Mouse (Mus musculus): ENCODE data around the gene Edn2. TPM values are rescaled to one million over a fixed set of nuclear protein-coding genes. Genes with fewer than 3 reads are reported as not detected.
A peak's percentile ranks its signal among the peaks of the same experiment; 100 is the strongest.

Gene Edn2
- not detected in 2 replicates for polyA plus RNA-seq (2012; rRNA removed)

- Histone ChIP-seq H3K27ac (ENCODE audit: control insufficient read depth, insufficient read depth, low read depth, low read length) (no peak within 1 kb of the TSS), H3K27me3 (ENCODE audit: control insufficient read depth, insufficient read depth, low read length) (no peaks in the 10 kb centered on the region), H3K4me1 (ENCODE audit: control insufficient read depth, insufficient read depth, low read length) (peaks cover 6% of the 10 kb centered on the region; the same call in 1 of the 2 replicates), H3K36me3 (ENCODE audit: control insufficient read depth, insufficient read depth, low read length) (no peaks in the 10 kb centered on the region), H3K4me3 (ENCODE audit: control insufficient read depth, low read depth, low read length) (no peak within 1 kb of the TSS)
- TF ChIP-seq POLR2A (IDR thresholded peaks at IDR 0.05; ENCODE audit: control insufficient read depth, low read depth, low read length) (no peak), CTCF (IDR thresholded peaks at IDR 0.05; ENCODE audit: control insufficient read depth, insufficient read depth, insufficient replicate concordance, low read depth, low read length) (no peak)
Measured at GRCm38 (mm10) chr4:120161166-120161949, at the start of gene Edn2. Edn2 (plus strand) TSS chr4:120161206.

DNA sequence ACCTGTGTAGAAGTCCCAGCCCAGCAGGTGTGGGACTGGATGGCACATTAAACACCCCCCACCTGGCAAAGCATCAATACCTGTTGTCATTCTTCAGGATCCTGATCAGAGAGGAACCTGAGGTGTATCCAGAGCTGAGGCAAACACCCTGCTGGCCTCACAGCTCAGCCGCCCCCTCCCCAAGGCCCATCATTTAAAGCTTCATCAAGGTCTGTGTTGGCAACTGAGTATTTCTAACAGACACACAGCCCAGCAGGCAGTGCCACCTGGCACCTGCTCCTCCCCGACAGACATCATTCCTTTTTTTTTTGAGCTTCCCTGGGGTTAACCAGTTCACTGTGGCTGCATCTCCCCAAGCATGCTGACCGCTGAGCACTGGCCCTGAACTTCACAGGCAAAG, 45.5 kb upstream of the Edn2 start:
- TF ChIP-seq POLR2A (IDR thresholded peaks at IDR 0.05; ENCODE audit: control insufficient read depth, low read depth, low read length) = no peak
- no peak for TF ChIP-seq CTCF (IDR thresholded peaks at IDR 0.05; ENCODE audit: control insufficient read depth, insufficient read depth, insufficient replicate concordance, low read depth, low read length)
- no peak overlapping the region for H3K27ac ChIP-seq (ENCODE audit: control insufficient read depth, insufficient read depth, low read depth, low read length)
- H3K27me3 ChIP-seq (ENCODE audit: control insufficient read depth, insufficient read depth, low read length) = no peaks in the 10 kb centered on the region
- no peaks in the 10 kb centered on the region for H3K36me3 ChIP-seq (ENCODE audit: control insufficient read depth, insufficient read depth, low read length)
- no peaks in the 10 kb centered on the region for H3K4me1 ChIP-seq (ENCODE audit: control insufficient read depth, insufficient read depth, low read length)
- H3K4me3 ChIP-seq (ENCODE audit: control insufficient read depth, low read depth, low read length) = no peak overlapping the region

DNA sequence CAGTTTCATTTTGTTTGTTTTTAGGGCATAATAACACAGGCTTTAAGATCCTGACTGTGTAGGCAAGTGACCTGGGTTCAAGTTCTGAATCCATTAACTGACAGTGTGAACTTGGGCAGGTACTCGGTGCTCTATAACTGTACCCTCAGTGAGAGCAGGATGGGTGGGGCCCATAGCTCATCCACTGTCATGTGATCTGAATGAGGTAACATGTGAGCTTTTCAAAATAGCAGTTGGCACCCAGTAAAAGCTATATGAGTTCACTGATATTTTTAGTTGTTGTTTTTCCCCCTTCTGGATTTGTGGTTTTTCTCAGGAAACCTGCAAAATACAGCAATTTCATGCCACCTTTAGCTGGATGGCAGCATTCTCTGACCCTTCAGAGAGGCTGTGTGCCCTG, 44.7 kb upstream of the Edn2 start:
- H3K4me3 ChIP-seq (ENCODE audit: control insufficient read depth, low read depth, low read length) = no peak overlapping the region
- TF ChIP-seq CTCF (IDR thresholded peaks at IDR 0.05; ENCODE audit: control insufficient read depth, insufficient read depth, insufficient replicate concordance, low read depth, low read length) = no peak
- no peak for TF ChIP-seq POLR2A (IDR thresholded peaks at IDR 0.05; ENCODE audit: control insufficient read depth, low read depth, low read length)
- no peaks in the 10 kb centered on the region for H3K4me1 ChIP-seq (ENCODE audit: control insufficient read depth, insufficient read depth, low read length)
- H3K27ac ChIP-seq (ENCODE audit: control insufficient read depth, insufficient read depth, low read depth, low read length) = no peak overlapping the region
- no peaks in the 10 kb centered on the region for H3K27me3 ChIP-seq (ENCODE audit: control insufficient read depth, insufficient read depth, low read length)
- H3K36me3 ChIP-seq (ENCODE audit: control insufficient read depth, insufficient read depth, low read length) = no peaks in the 10 kb centered on the region

DNA sequence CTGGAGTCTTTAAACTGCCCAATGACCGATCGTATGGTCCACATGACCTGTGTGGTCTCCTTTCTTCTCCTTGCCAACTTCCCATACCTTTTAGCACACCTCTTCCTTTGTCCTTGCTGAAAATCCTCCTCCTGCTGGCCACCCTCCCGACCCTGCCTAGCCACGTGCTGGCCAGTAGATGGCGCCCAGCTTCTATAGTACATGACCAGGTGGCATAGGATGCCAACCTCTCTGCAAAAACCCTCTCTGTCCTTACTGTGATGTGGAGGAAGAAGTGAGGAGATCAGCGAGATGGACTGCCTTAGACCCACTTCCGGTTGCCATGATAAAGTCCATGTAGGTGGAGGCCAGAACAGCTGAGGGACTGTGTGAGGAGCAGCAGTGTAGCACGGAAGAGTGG, 40.7 kb upstream of the Edn2 start:
- no peak overlapping the region for H3K27ac ChIP-seq (ENCODE audit: control insufficient read depth, insufficient read depth, low read depth, low read length)
- H3K4me1 ChIP-seq (ENCODE audit: control insufficient read depth, insufficient read depth, low read length) = no peaks in the 10 kb centered on the region
- H3K36me3 ChIP-seq (ENCODE audit: control insufficient read depth, insufficient read depth, low read length) = no peaks in the 10 kb centered on the region
- TF ChIP-seq CTCF (IDR thresholded peaks at IDR 0.05; ENCODE audit: control insufficient read depth, insufficient read depth, insufficient replicate concordance, low read depth, low read length) = peak; percentile 87; the same call in 1 of the 2 replicates
- TF ChIP-seq POLR2A (IDR thresholded peaks at IDR 0.05; ENCODE audit: control insufficient read depth, low read depth, low read length) = no peak
- no peaks in the 10 kb centered on the region for H3K27me3 ChIP-seq (ENCODE audit: control insufficient read depth, insufficient read depth, low read length)
- no peak overlapping the region for H3K4me3 ChIP-seq (ENCODE audit: control insufficient read depth, low read depth, low read length)

- no peaks in the 10 kb centered on the region for H3K4me1 ChIP-seq (ENCODE audit: control insufficient read depth, insufficient read depth, low read length)
- TF ChIP-seq POLR2A (IDR thresholded peaks at IDR 0.05; ENCODE audit: control insufficient read depth, low read depth, low read length) (no peak), CTCF (IDR thresholded peaks at IDR 0.05; ENCODE audit: control insufficient read depth, insufficient read depth, insufficient replicate concordance, low read depth, low read length) (no peak)
- no peaks in the 10 kb centered on the region for H3K27me3 ChIP-seq (ENCODE audit: control insufficient read depth, insufficient read depth, low read length)
- no peak overlapping the region for H3K4me3 ChIP-seq (ENCODE audit: control insufficient read depth, low read depth, low read length)
- no peaks in the 10 kb centered on the region for H3K36me3 ChIP-seq (ENCODE audit: control insufficient read depth, insufficient read depth, low read length)
- H3K27ac ChIP-seq (ENCODE audit: control insufficient read depth, insufficient read depth, low read depth, low read length) = no peak overlapping the region
Measured at GRCm38 (mm10) chr4:120124656-120125055, 36.4 kb upstream of the Edn2 start.

DNA sequence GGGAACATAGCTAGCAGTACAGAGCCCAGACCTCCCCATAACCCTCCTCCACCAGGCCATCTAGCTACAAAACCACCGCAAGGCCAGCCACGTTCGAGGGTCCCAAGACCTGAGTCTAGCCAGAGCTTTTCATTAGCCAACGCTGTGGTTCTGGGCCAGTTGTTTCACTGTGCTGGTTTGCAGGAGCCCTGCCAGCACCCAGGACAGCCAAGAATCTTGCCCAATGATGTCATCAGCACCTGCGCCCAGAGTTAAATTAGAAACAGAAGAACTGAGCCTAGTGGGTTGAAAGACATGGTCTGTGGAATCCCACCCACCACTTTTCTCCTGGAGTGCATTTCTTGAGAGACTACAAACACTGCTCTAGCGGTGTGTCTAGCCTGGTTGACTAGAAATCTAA, 35.0 kb upstream of the Edn2 start:
- no peaks in the 10 kb centered on the region for H3K36me3 ChIP-seq (ENCODE audit: control insufficient read depth, insufficient read depth, low read length)
- H3K4me3 ChIP-seq (ENCODE audit: control insufficient read depth, low read depth, low read length) = no peak overlapping the region
- no peak overlapping the region for H3K27ac ChIP-seq (ENCODE audit: control insufficient read depth, insufficient read depth, low read depth, low read length)
- H3K4me1 ChIP-seq (ENCODE audit: control insufficient read depth, insufficient read depth, low read length) = no peaks in the 10 kb centered on the region
- TF ChIP-seq CTCF (IDR thresholded peaks at IDR 0.05; ENCODE audit: control insufficient read depth, insufficient read depth, insufficient replicate concordance, low read depth, low read length) (no peak), POLR2A (IDR thresholded peaks at IDR 0.05; ENCODE audit: control insufficient read depth, low read depth, low read length) (no peak)
- H3K27me3 ChIP-seq (ENCODE audit: control insufficient read depth, insufficient read depth, low read length) = no peaks in the 10 kb centered on the region

GRCm38 (mm10) chr4:120127333-120127732, 33.7 kb upstream of the Edn2 start:
- H3K27ac ChIP-seq (ENCODE audit: control insufficient read depth, insufficient read depth, low read depth, low read length) = no peak overlapping the region
- TF ChIP-seq POLR2A (IDR thresholded peaks at IDR 0.05; ENCODE audit: control insufficient read depth, low read depth, low read length) (no peak), CTCF (IDR thresholded peaks at IDR 0.05; ENCODE audit: control insufficient read depth, insufficient read depth, insufficient replicate concordance, low read depth, low read length) (no peak)
- no peaks in the 10 kb centered on the region for H3K27me3 ChIP-seq (ENCODE audit: control insufficient read depth, insufficient read depth, low read length)
- H3K4me1 ChIP-seq (ENCODE audit: control insufficient read depth, insufficient read depth, low read length) = no peaks in the 10 kb centered on the region; the same call in 1 of the 2 replicates
- H3K36me3 ChIP-seq (ENCODE audit: control insufficient read depth, insufficient read depth, low read length) = no peaks in the 10 kb centered on the region
- no peak overlapping the region for H3K4me3 ChIP-seq (ENCODE audit: control insufficient read depth, low read depth, low read length)

All from testis, adult 2 months (tissue).